Mouse (Mus musculus) heart, embryonic 12.5 days (tissue): Measurements from ENCODE around the gene Tgoln1. TPM values are rescaled to one million over a fixed set of nuclear protein-coding genes. Genes with fewer than 3 reads are reported as not detected.

Source experiments
- ATAC-seq: fragments of 200-750 bp; cut with Nextera tagmentation; 2 replicates; pipeline ENCODE4 v1.8.0; 2017; ENCODE audit warnings: moderate TSS enrichment, moderate library complexity; ENCODE audit not compliant: insufficient number of reproducible peaks, low FRiP score
- H3K27ac ChIP-seq: fragments of 300-500 bp; sonication (generic); 2 replicates; pipeline ENCODE4 v1.5.1; 2016; ENCODE audit warnings: mild to moderate bottlenecking, moderate library complexity; ENCODE audit not compliant: poor library complexity, severe bottlenecking
- H3K27me3 ChIP-seq: fragments of 300-500 bp; sonication (generic); replicated peaks from 2 replicates; pipeline ENCODE4 v1.6.1; 2016; ENCODE audit warnings: mild to moderate bottlenecking, moderate library complexity
- H3K36me3 ChIP-seq: fragments of 300-500 bp; sonication (generic); 2 replicates; pipeline ENCODE4 v1.6.1; 2016; ENCODE audit warnings: mild to moderate bottlenecking, moderate library complexity
- H3K4me1 ChIP-seq: fragments of 300-500 bp; sonication (generic); replicated peaks from 2 replicates; pipeline ENCODE4 v1.6.1; 2016; ENCODE audit warnings: mild to moderate bottlenecking
- H3K4me2 ChIP-seq: fragments of 300-500 bp; sonication (generic); 2 replicates; pipeline ENCODE4 v1.6.1; 2016; ENCODE audit warnings: mild to moderate bottlenecking, moderate library complexity
- H3K4me3 ChIP-seq: fragments of 300-500 bp; sonication (generic); 2 replicates; pipeline ENCODE4 v1.5.1; 2016; ENCODE audit warnings: mild to moderate bottlenecking
- H3K9ac ChIP-seq: fragments of 300-500 bp; sonication (generic); 2 replicates; pipeline ENCODE4 v1.6.1; 2016; ENCODE audit warnings: mild to moderate bottlenecking, moderate library complexity
- H3K9me3 ChIP-seq: fragments of 300-500 bp; sonication (generic); replicated peaks from 2 replicates; pipeline ENCODE4 v1.6.1; 2016; ENCODE audit warnings: mild to moderate bottlenecking, moderate library complexity
- WGBS: fragments of 180-500 bp; shearing (Covaris S2); methylation state at CpG from one replicate; pipeline ENCODE4 v1.1.7; 2016; 5-methylcytosine and 5-hydroxymethylcytosine counted together
- polyA plus RNA-seq: library from polyadenylated mRNA; unstranded; fragments of >200 nt; fragmentation: Nextera tagmentation; extraction: Ambion mirVana; gene quantifications from 2 replicates; pipeline ENCODE4 v1.2.1, GENCODE M21; 2016

Gene Tgoln1
- polyA plus RNA-seq, 1 experiment from 2014 or later, result 27.9 TPM

- Histone ChIP-seq H3K27me3 (no peaks in the 10 kb centered on the region), H3K36me3 (peaks cover 51% of the 10 kb centered on the region), H3K9me3 (no peaks in the 10 kb centered on the region), H3K4me3 (no peak overlapping the region), H3K27ac (no peak overlapping the region), H3K4me1 (no peaks in the 10 kb centered on the region), H3K9ac (no peak overlapping the region), H3K4me2 (no peak overlapping the region)
- 88% methylated on average over 16 of the region's 16 CpGs for WGBS
- ATAC-seq, result 0 out of 2 replicates have a peak, but pooled peaks have one; percentile 45
Measured at GRCm38 (mm10) chr6:72627276-72627675, 10.5 kb upstream of the Tgoln1 start.

GRCm38 (mm10) chr6:72626391-72626790 lies 9.6 kb upstream of the Tgoln1 start:
- 77% methylated on average over 7 of the region's 7 CpGs for WGBS

GRCm38 (mm10) chr6:72623661-72624402 lies 7.0 kb upstream of the Tgoln1 start:
- H3K4me2 ChIP-seq, result no peak overlapping the region
- no peaks in the 10 kb centered on the region for H3K9me3 ChIP-seq
- peaks cover 24% of the 10 kb centered on the region for H3K36me3 ChIP-seq
- H3K9ac ChIP-seq, result no peak overlapping the region
- no peaks in the 10 kb centered on the region for H3K4me1 ChIP-seq
- ATAC-seq, result no peak
- H3K27me3 ChIP-seq, result no peaks in the 10 kb centered on the region
- H3K4me3 ChIP-seq, result no peak overlapping the region
- no peak overlapping the region for H3K27ac ChIP-seq
- WGBS, result 77% methylated on average over 8 of the region's 8 CpGs

More at GRCm38 (mm10) chr6:72626391-72626790, 9.6 kb upstream of the Tgoln1 start:
- Histone ChIP-seq H3K4me2 (no peak overlapping the region), H3K36me3 (peaks cover 46% of the 10 kb centered on the region), H3K4me3 (no peak overlapping the region), H3K9me3 (no peaks in the 10 kb centered on the region), H3K4me1 (no peaks in the 10 kb centered on the region), H3K27me3 (no peaks in the 10 kb centered on the region), H3K9ac (no peak overlapping the region), H3K27ac (no peak overlapping the region)
- ATAC-seq, result no peak

GRCm38 (mm10) chr6:72622917-72623316 lies 6.1 kb upstream of the Tgoln1 start:
- H3K4me3 ChIP-seq, result no peak overlapping the region
- H3K9ac ChIP-seq, result no peak overlapping the region
- no peaks in the 10 kb centered on the region for H3K4me1 ChIP-seq
- H3K4me2 ChIP-seq, result no peak overlapping the region
- no peak overlapping the region for H3K27ac ChIP-seq
- no peaks in the 10 kb centered on the region for H3K27me3 ChIP-seq
- WGBS, result 30% methylated on average over 3 of the region's 3 CpGs
- peaks cover 16% of the 10 kb centered on the region for H3K36me3 ChIP-seq
- no peak for ATAC-seq
- H3K9me3 ChIP-seq, result no peaks in the 10 kb centered on the region

- H3K9me3 ChIP-seq, result no peaks in the 10 kb centered on the region
- no peak for ATAC-seq
- 46% methylated on average over 5 of the region's 5 CpGs for WGBS
- H3K36me3 ChIP-seq, result no peaks in the 10 kb centered on the region
- H3K4me3 ChIP-seq, result no peak overlapping the region
- no peaks in the 10 kb centered on the region for H3K27me3 ChIP-seq
- no peak overlapping the region for H3K9ac ChIP-seq
- no peak overlapping the region for H3K27ac ChIP-seq
- H3K4me2 ChIP-seq, result no peak overlapping the region
- peaks cover 7% of the 10 kb centered on the region for H3K4me1 ChIP-seq
Measured at GRCm38 (mm10) chr6:72620920-72621319, 4.1 kb upstream of the Tgoln1 start.

GRCm38 (mm10) chr6:72619734-72620532 lies 3.1 kb upstream of the Tgoln1 start:
- Histone ChIP-seq H3K27ac (peak overlapping the region; percentile 54; the same call in 1 of the 2 replicates), H3K9me3 (no peaks in the 10 kb centered on the region), H3K27me3 (no peaks in the 10 kb centered on the region), H3K4me2 (no peak overlapping the region), H3K4me3 (no peak overlapping the region), H3K9ac (no peak overlapping the region), H3K36me3 (no peaks in the 10 kb centered on the region), H3K4me1 (peaks cover 17% of the 10 kb centered on the region)
- 38% methylated on average over 12 of the region's 12 CpGs for WGBS
- ATAC-seq, result no peak

GRCm38 (mm10) chr6:72615561-72616375 lies 1.0 kb downstream of the Tgoln1 start:
- Histone ChIP-seq H3K4me2 (peak overlapping the region; percentile 96), H3K4me1 (peaks cover 27% of the 10 kb centered on the region), H3K27me3 (no peaks in the 10 kb centered on the region), H3K9ac (peak overlapping the region; percentile 83), H3K27ac (no peak overlapping the region), H3K9me3 (no peaks in the 10 kb centered on the region), H3K4me3 (peak overlapping the region; percentile 89), H3K36me3 (peaks cover 30% of the 10 kb centered on the region)
- WGBS, result 16% methylated on average over 25 of the region's 25 CpGs
- no peak for ATAC-seq

- peaks cover 33% of the 10 kb centered on the region for H3K36me3 ChIP-seq
- H3K9me3 ChIP-seq, result no peaks in the 10 kb centered on the region
- WGBS, result 57% methylated on average over 2 of the region's 2 CpGs
- no peak for ATAC-seq
- no peak overlapping the region for H3K27ac ChIP-seq
- peaks cover 33% of the 10 kb centered on the region for H3K4me1 ChIP-seq
- peak overlapping the region; percentile 83 for H3K9ac ChIP-seq
- peak overlapping the region; percentile 96 for H3K4me2 ChIP-seq
- H3K27me3 ChIP-seq, result no peaks in the 10 kb centered on the region
- peak overlapping the region; percentile 89 for H3K4me3 ChIP-seq
Measured at GRCm38 (mm10) chr6:72615151-72615550, 1.6 kb downstream of the Tgoln1 start.

- Histone ChIP-seq H3K27me3 (no peaks in the 10 kb centered on the region), H3K4me3 (no peak overlapping the region), H3K4me2 (no peak overlapping the region), H3K9ac (no peak overlapping the region), H3K4me1 (peaks cover 22% of the 10 kb centered on the region), H3K27ac (no peak overlapping the region), H3K9me3 (no peaks in the 10 kb centered on the region), H3K36me3 (peaks cover 70% of the 10 kb centered on the region)
- WGBS, result 56% methylated on average over 4 of the region's 4 CpGs
- ATAC-seq, result no peak
Measured at GRCm38 (mm10) chr6:72610261-72610660, 6.5 kb downstream of the Tgoln1 start.

- Histone ChIP-seq H3K4me2 (no peak overlapping the region), H3K27ac (no peak overlapping the region), H3K9ac (no peak overlapping the region), H3K9me3 (no peaks in the 10 kb centered on the region), H3K4me1 (peaks cover 10% of the 10 kb centered on the region; the same call in 1 of the 2 replicates), H3K4me3 (no peak overlapping the region), H3K36me3 (peaks cover 79% of the 10 kb centered on the region), H3K27me3 (no peaks in the 10 kb centered on the region)
- ATAC-seq, result no peak
- 90% methylated on average over 4 of the region's 4 CpGs for WGBS
Measured at GRCm38 (mm10) chr6:72608662-72609184, 8.1 kb downstream of the Tgoln1 start.
